Mouse (Mus musculus) midbrain, embryonic 10.5 days (tissue): ENCODE data around the gene Cxcl17. TPM values are rescaled to one million over a fixed set of nuclear protein-coding genes. Genes with fewer than 3 reads are reported as not detected.

Experiments
- DNase-seq: peaks from one replicate; pipeline ENCODE4 v3.0.0-alpha.2; 2017; ENCODE audit warnings: low spot score
- H3K27ac ChIP-seq: fragments of 300-500 bp; sonication (generic); replicated peaks from 2 replicates; pipeline ENCODE4 v1.5.1; 2016; ENCODE audit warnings: mild to moderate bottlenecking
- H3K27me3 ChIP-seq: fragments of 300-500 bp; sonication (generic); 2 replicates; pipeline ENCODE4 v1.6.1; 2016; ENCODE audit warnings: low read depth, mild to moderate bottlenecking; ENCODE audit not compliant: poor library complexity, severe bottlenecking
- H3K36me3 ChIP-seq: fragments of 300-500 bp; sonication (generic); 2 replicates; pipeline ENCODE4 v1.6.1; 2016; ENCODE audit warnings: mild to moderate bottlenecking, moderate library complexity
- H3K4me1 ChIP-seq: fragments of 300-500 bp; sonication (generic); 2 replicates; pipeline ENCODE4 v1.6.1; 2016
- H3K4me3 ChIP-seq: fragments of 300-500 bp; sonication (generic); 2 replicates; pipeline ENCODE4 v1.5.1; 2016; ENCODE audit warnings: mild to moderate bottlenecking, moderate library complexity
- H3K9me3 ChIP-seq: fragments of 300-500 bp; sonication (generic); replicated peaks from 2 replicates; pipeline ENCODE4 v1.6.1; 2016; ENCODE audit warnings: mild to moderate bottlenecking
- WGBS: fragments of 180-500 bp; shearing (Covaris S2); methylation state at CpG from one replicate; pipeline ENCODE4 v1.1.7; 2016; 5-methylcytosine and 5-hydroxymethylcytosine counted together
- polyA plus RNA-seq: library from polyadenylated mRNA; unstranded; fragments of >200 nt; fragmentation: Nextera tagmentation; extraction: Ambion mirVana; gene quantifications from 2 replicates; pipeline ENCODE4 v1.2.1, GENCODE M21; 2016

The Cxcl17 gene
- polyA plus RNA-seq, 1 experiment from 2014 or later = 0.37 TPM

GRCm38 (mm10) chr7:25395558-25396521 is 16.8 kb downstream of the Cxcl17 start:
- DNase-seq = peak; percentile 92
- Histone ChIP-seq H3K9me3 (no peaks in the 10 kb centered on the region), H3K27me3 (peaks cover 42% of the 10 kb centered on the region), H3K36me3 (no peaks in the 10 kb centered on the region), H3K4me3 (peak overlapping the region; percentile 80), H3K4me1 (peaks cover 29% of the 10 kb centered on the region), H3K27ac (peak overlapping the region; percentile 83)
- WGBS = 8% methylated on average over 52 of the region's 52 CpGs

GRCm38 (mm10) chr7:25395186-25395557 is 17.5 kb downstream of the Cxcl17 start:
- H3K9me3 ChIP-seq = no peaks in the 10 kb centered on the region
- H3K27me3 ChIP-seq = peaks cover 42% of the 10 kb centered on the region
- 2% methylated on average over 22 of the region's 22 CpGs for WGBS
- no peaks in the 10 kb centered on the region for H3K36me3 ChIP-seq
- peak overlapping the region; percentile 83 for H3K27ac ChIP-seq
- DNase-seq = peak; percentile 11
- H3K4me3 ChIP-seq = peak overlapping the region; percentile 80
- peaks cover 35% of the 10 kb centered on the region for H3K4me1 ChIP-seq

- peak overlapping the region; percentile 80 for H3K4me3 ChIP-seq
- H3K4me1 ChIP-seq = peaks cover 39% of the 10 kb centered on the region
- peaks cover 42% of the 10 kb centered on the region for H3K27me3 ChIP-seq
- peak; percentile 12 for DNase-seq
- no peaks in the 10 kb centered on the region for H3K9me3 ChIP-seq
- H3K27ac ChIP-seq = no peak overlapping the region
- 31% methylated on average over 7 of the region's 7 CpGs for WGBS
- no peaks in the 10 kb centered on the region for H3K36me3 ChIP-seq
These were observed 17.9 kb downstream of the Cxcl17 start for GRCm38 (mm10) chr7:25394754-25395153.

GRCm38 (mm10) chr7:25393451-25394210 is 19.1 kb downstream of the Cxcl17 start:
- 82% methylated on average over 8 of the region's 8 CpGs for WGBS
- H3K4me1 ChIP-seq = peaks cover 40% of the 10 kb centered on the region
- H3K27ac ChIP-seq = no peak overlapping the region
- H3K27me3 ChIP-seq = peaks cover 42% of the 10 kb centered on the region
- DNase-seq = peak; percentile 9
- peaks cover 2% of the 10 kb centered on the region; the same call in 1 of the 2 replicates for H3K36me3 ChIP-seq
- peak overlapping the region; percentile 80; the same call in 1 of the 2 replicates for H3K4me3 ChIP-seq
- H3K9me3 ChIP-seq = no peaks in the 10 kb centered on the region

- 32% methylated on average over 7 of the region's 7 CpGs for WGBS
- no peak for DNase-seq
These were observed 19.8 kb downstream of the Cxcl17 start for GRCm38 (mm10) chr7:25392851-25393250.

GRCm38 (mm10) chr7:25391856-25392453 is 20.7 kb downstream of the Cxcl17 start:
- Histone ChIP-seq H3K36me3 (peaks cover 18% of the 10 kb centered on the region), H3K4me3 (no peak overlapping the region), H3K27ac (no peak overlapping the region), H3K9me3 (no peaks in the 10 kb centered on the region), H3K4me1 (peaks cover 40% of the 10 kb centered on the region), H3K27me3 (peaks cover 34% of the 10 kb centered on the region)
- WGBS = 75% methylated on average over 2 of the region's 2 CpGs
- no peak for DNase-seq

More at GRCm38 (mm10) chr7:25392851-25393250, 19.8 kb downstream of the Cxcl17 start:
- H3K4me3 ChIP-seq = no peak overlapping the region
- no peaks in the 10 kb centered on the region for H3K9me3 ChIP-seq
- H3K36me3 ChIP-seq = peaks cover 10% of the 10 kb centered on the region
- peaks cover 42% of the 10 kb centered on the region for H3K27me3 ChIP-seq
- no peak overlapping the region for H3K27ac ChIP-seq
- H3K4me1 ChIP-seq = peaks cover 40% of the 10 kb centered on the region

- Histone ChIP-seq H3K4me1 (peaks cover 34% of the 10 kb centered on the region), H3K9me3 (no peaks in the 10 kb centered on the region), H3K27ac (no peak overlapping the region), H3K36me3 (peaks cover 26% of the 10 kb centered on the region), H3K4me3 (no peak overlapping the region), H3K27me3 (peaks cover 28% of the 10 kb centered on the region)
- 46% methylated on average over 2 of the region's 2 CpGs for WGBS
- DNase-seq = no peak
These were observed 21.7 kb downstream of the Cxcl17 start for GRCm38 (mm10) chr7:25390986-25391385.

GRCm38 (mm10) chr7:25390054-25390770 is 22.5 kb downstream of the Cxcl17 start:
- H3K4me3 ChIP-seq = no peak overlapping the region
- no peak for DNase-seq
- peaks cover 34% of the 10 kb centered on the region for H3K36me3 ChIP-seq
- H3K27ac ChIP-seq = no peak overlapping the region
- peaks cover 28% of the 10 kb centered on the region for H3K27me3 ChIP-seq
- peaks cover 31% of the 10 kb centered on the region for H3K4me1 ChIP-seq
- H3K9me3 ChIP-seq = no peaks in the 10 kb centered on the region
- 36% methylated on average over 8 of the region's 8 CpGs for WGBS

- 87% methylated on average over 7 of the region's 7 CpGs for WGBS
These were observed 23.8 kb downstream of the Cxcl17 start for GRCm38 (mm10) chr7:25388916-25389315.

GRCm38 (mm10) chr7:25387811-25388440 is 24.8 kb downstream of the Cxcl17 start:
- H3K4me1 ChIP-seq = peaks cover 19% of the 10 kb centered on the region
- no peak overlapping the region for H3K4me3 ChIP-seq
- H3K27ac ChIP-seq = no peak overlapping the region
- H3K36me3 ChIP-seq = peaks cover 51% of the 10 kb centered on the region
- WGBS = 93% methylated on average over 18 of the region's 18 CpGs
- H3K27me3 ChIP-seq = peaks cover 8% of the 10 kb centered on the region; the same call in 1 of the 2 replicates
- no peak for DNase-seq
- no peaks in the 10 kb centered on the region for H3K9me3 ChIP-seq

More at GRCm38 (mm10) chr7:25388916-25389315, 23.8 kb downstream of the Cxcl17 start:
- no peak overlapping the region for H3K4me3 ChIP-seq
- peaks cover 18% of the 10 kb centered on the region for H3K27me3 ChIP-seq
- H3K4me1 ChIP-seq = peaks cover 21% of the 10 kb centered on the region
- peaks cover 44% of the 10 kb centered on the region for H3K36me3 ChIP-seq
- no peaks in the 10 kb centered on the region for H3K9me3 ChIP-seq
- no peak for DNase-seq
- H3K27ac ChIP-seq = no peak overlapping the region

GRCm38 (mm10) chr7:25385850-25386555 is 26.7 kb downstream of the Cxcl17 start:
- H3K36me3 ChIP-seq = peaks cover 56% of the 10 kb centered on the region

More at GRCm38 (mm10) chr7:25385850-25386555, 26.7 kb downstream of the Cxcl17 start:
- Histone ChIP-seq H3K4me1 (peaks cover 12% of the 10 kb centered on the region), H3K27ac (no peak overlapping the region), H3K27me3 (peaks cover 15% of the 10 kb centered on the region), H3K9me3 (no peaks in the 10 kb centered on the region), H3K4me3 (no peak overlapping the region)
- WGBS = 89% methylated on average over 12 of the region's 12 CpGs
- DNase-seq = no peak
